Mouse (Mus musculus) bone marrow macrophage, adult 2 months (primary cell): ENCODE measurements around the gene Gpr87. TPM values are rescaled to one million over a fixed set of nuclear protein-coding genes. Genes with fewer than 3 reads are reported as not detected.

Experiments
- H3K27ac ChIP-seq: 2 replicates; pipeline ENCODE4 v1.5.1; 2012; ENCODE audit warnings: low read depth, low read length; ENCODE audit not compliant: insufficient read depth
- H3K4me1 ChIP-seq: 2 replicates; pipeline ENCODE4 v1.6.1; 2012; ENCODE audit warnings: low read length; ENCODE audit not compliant: control insufficient read depth, insufficient read depth
- H3K4me3 ChIP-seq: 2 replicates; pipeline ENCODE4 v1.5.1; 2012; ENCODE audit warnings: mild to moderate bottlenecking, low read length, moderate library complexity; ENCODE audit not compliant: insufficient read depth
- CTCF ChIP-seq: IDR thresholded peaks from 2 replicates; pipeline ENCODE4 v1.5.1; 2012; ENCODE audit warnings: low read depth, mild to moderate bottlenecking, low read length, moderate library complexity
- POLR2A ChIP-seq: IDR thresholded peaks from 2 replicates; pipeline ENCODE4 v1.6.1; 2012; ENCODE audit warnings: mild to moderate bottlenecking, low read depth, low read length, borderline replicate concordance
- polyA plus RNA-seq: library from polyadenylated mRNA; stranded (reverse); fragments of >200 nt; gene quantifications from 2 replicates; pipeline ENCODE4 v1.2.4, GENCODE M21; 2012; ENCODE audit not compliant: missing spikeins, insufficient read depth, insufficient read length

Gene Gpr87
- not detected in 2 replicates for polyA plus RNA-seq

GRCm38 (mm10) chr3:59194938-59195337 lies at the start of gene Gpr87:
TSS of gene Gpr87 (minus strand) at chr3:59195104.
- H3K27ac ChIP-seq: no peak within 1 kb of the TSS
- no peaks in the 10 kb centered on the region for H3K4me1 ChIP-seq
- TF ChIP-seq CTCF: no peak
- no peak for TF ChIP-seq POLR2A
- H3K4me3 ChIP-seq: no peak within 1 kb of the TSS

- Histone ChIP-seq H3K27ac (no peak overlapping the region), H3K4me3 (no peak overlapping the region), H3K4me1 (peaks cover 14% of the 10 kb centered on the region)
- TF ChIP-seq CTCF (no peak), POLR2A (no peak)
Measured at GRCm38 (mm10) chr3:59243384-59243783, 48.5 kb upstream of the Gpr87 start.

GRCm38 (mm10) chr3:59234878-59235277 lies 40.0 kb upstream of the Gpr87 start:
- H3K4me1 ChIP-seq: peaks cover 19% of the 10 kb centered on the region
- peak overlapping the region; percentile 52 for H3K27ac ChIP-seq
- H3K4me3 ChIP-seq: no peak overlapping the region
- no peak for TF ChIP-seq POLR2A
- TF ChIP-seq CTCF: no peak

GRCm38 (mm10) chr3:59230912-59231311 lies 36.0 kb upstream of the Gpr87 start:
- Histone ChIP-seq H3K4me1 (peaks cover 37% of the 10 kb centered on the region), H3K4me3 (no peak overlapping the region), H3K27ac (peak overlapping the region; percentile 99)
- TF ChIP-seq POLR2A (no peak), CTCF (no peak)

GRCm38 (mm10) chr3:59228730-59229551 lies 34.0 kb upstream of the Gpr87 start:
- TF ChIP-seq CTCF (no peak), POLR2A (no peak)
- Histone ChIP-seq H3K4me1 (peaks cover 39% of the 10 kb centered on the region), H3K27ac (peak overlapping the region; percentile 99), H3K4me3 (no peak overlapping the region)

GRCm38 (mm10) chr3:59227696-59228095 lies 32.8 kb upstream of the Gpr87 start:
- no peak for TF ChIP-seq CTCF
- TF ChIP-seq POLR2A: no peak
- H3K4me3 ChIP-seq: no peak overlapping the region
- H3K4me1 ChIP-seq: peaks cover 39% of the 10 kb centered on the region
- H3K27ac ChIP-seq: peak overlapping the region; percentile 83

- no peak overlapping the region for H3K27ac ChIP-seq
- no peak for TF ChIP-seq CTCF
- TF ChIP-seq POLR2A: no peak
- peaks cover 33% of the 10 kb centered on the region for H3K4me1 ChIP-seq
- H3K4me3 ChIP-seq: no peak overlapping the region
Measured at GRCm38 (mm10) chr3:59225411-59225810, 30.5 kb upstream of the Gpr87 start.

GRCm38 (mm10) chr3:59222303-59222702 lies 27.4 kb upstream of the Gpr87 start:
- H3K27ac ChIP-seq: no peak overlapping the region
- peaks cover 20% of the 10 kb centered on the region for H3K4me1 ChIP-seq
- no peak for TF ChIP-seq CTCF
- no peak for TF ChIP-seq POLR2A
- no peak overlapping the region for H3K4me3 ChIP-seq

GRCm38 (mm10) chr3:59219326-59219725 lies 24.4 kb upstream of the Gpr87 start:
- peaks cover 8% of the 10 kb centered on the region for H3K4me1 ChIP-seq
- H3K27ac ChIP-seq: no peak overlapping the region
- H3K4me3 ChIP-seq: no peak overlapping the region
- no peak for TF ChIP-seq POLR2A
- TF ChIP-seq CTCF: no peak

- no peak overlapping the region for H3K4me3 ChIP-seq
- H3K4me1 ChIP-seq: peaks cover 17% of the 10 kb centered on the region
- TF ChIP-seq CTCF (no peak), POLR2A (no peak)
- no peak overlapping the region for H3K27ac ChIP-seq
Measured at GRCm38 (mm10) chr3:59217211-59217610, 22.3 kb upstream of the Gpr87 start.
